Mouse (Mus musculus) gastrocnemius, adult 8-10 months (tissue): Measurements from ENCODE around the gene Esrrg. TPM values are rescaled to one million over a fixed set of nuclear protein-coding genes. Genes with fewer than 3 reads are reported as not detected.

ENCODE experiments used
- DNase-seq, 2 experiments: peaks; one replicate each; pipeline ENCODE4 v3.0.0; 2022; ENCODE audit warnings: low spot score in 2 of 2
- total RNA-seq, 4 experiments: library from RNA; stranded (reverse); gene quantifications; 2 replicates each; pipeline ENCODE4 v1.2.4; 2022

Esrrg gene
- total RNA-seq, 4 experiments from 2014 or later: 15.2 to 29.3 (median 24.2) TPM

DNA sequence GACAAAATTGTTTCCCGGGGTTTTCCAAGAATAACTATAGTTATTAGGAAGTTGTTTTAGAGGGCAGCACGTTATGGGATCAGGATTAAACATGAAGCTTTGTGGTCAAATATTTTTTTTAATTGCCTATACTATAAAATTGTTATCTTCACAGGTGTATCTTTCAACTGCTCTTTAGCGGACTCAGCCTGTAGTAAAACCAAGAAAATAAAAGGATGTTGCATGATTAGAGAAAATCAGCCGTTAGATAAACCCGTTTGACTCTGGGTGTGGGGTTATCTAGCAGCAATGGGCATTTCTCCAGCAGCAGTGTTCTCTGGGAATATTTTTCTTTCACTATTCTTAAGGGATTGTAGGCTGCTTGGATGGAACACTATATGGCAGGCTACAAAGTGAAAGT is 96.8 kb downstream of the Esrrg start:
- DNase-seq: no peak

DNA sequence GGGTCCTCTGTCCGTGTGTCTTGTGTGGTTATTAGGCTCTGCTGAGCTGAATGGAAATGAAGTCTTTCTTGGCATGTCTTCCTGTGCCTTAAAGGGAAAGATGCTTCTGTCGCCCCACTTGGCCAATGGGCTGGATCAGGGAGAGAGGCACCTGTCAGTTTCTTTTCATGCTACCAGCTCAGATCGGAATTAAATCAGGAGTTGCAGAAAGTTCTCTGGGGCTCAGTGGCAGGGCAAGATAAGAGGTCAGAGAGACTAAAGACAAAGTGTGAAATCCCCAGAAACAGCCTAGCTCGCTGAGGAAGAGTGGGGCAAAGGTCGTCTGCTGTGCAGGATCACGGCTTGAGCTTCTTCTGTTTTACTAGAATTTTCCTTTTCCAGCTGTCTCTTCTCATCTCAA is 97.5 kb downstream of the Esrrg start:
- no peak for DNase-seq

DNA sequence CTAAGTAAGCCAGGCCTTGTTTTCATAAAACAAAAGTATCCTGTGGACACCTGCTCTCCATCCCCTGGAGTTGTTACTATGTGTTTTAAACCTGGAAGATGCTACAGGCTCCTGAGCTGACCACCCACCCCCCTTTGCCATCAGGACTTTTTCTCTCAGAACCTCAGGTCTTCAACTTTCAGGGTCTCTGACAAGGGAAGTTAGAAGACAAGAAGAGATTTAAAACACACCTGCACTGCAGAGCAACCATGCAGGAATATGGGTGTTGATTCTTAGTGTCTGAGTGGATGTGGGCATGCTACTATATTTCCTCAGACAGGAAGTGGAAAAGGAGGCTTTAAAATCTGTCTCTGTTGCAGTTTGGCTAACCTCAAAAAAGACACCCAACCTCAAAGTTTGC is 98.6 kb downstream of the Esrrg start:
- DNase-seq: no peak

DNA sequence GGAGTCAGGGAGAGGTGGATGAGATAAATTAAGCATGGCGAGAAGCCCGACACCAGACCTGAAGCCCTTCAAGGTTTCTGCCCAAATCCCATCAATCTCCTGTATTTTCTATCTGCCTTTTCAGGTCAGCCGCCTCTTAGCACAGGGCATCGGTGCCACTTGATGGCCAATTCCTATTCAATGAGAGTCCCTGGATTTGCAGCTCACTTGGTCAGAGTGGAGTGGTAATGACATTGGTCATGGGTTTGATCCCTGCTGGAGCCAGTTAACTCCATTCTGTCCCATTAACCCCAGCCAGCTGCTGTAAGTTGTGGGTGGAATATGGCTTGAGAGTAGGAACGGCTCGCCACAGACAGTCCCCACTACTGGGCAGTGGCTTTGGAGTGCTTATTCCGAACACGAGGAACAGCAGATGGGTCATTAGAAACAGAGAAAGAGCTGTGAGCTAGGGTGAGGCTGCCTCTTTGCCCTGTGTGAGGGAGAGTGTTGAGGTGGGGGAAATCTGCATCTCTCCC is 101.9 kb downstream of the Esrrg start:
- no peak for DNase-seq

DNA sequence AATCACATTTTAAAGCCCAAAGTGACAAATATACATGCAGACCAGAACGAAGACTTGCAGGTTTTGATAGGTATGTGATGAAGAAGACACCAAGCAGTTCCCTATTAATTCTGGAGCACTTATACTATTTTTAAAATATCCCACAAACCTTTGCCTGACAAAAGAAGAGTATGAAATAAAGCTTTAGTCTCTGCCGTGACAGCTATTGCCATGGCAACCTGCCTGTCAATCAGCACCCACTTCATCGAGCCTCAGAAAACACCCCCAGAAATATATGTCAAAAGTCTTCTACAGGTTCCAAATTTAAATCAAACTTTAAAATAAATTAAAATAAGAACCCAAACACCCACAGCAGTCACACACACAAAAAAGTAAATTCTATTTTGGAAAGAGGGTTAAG is 112.4 kb downstream of the Esrrg start:
- DNase-seq: no peak

DNA sequence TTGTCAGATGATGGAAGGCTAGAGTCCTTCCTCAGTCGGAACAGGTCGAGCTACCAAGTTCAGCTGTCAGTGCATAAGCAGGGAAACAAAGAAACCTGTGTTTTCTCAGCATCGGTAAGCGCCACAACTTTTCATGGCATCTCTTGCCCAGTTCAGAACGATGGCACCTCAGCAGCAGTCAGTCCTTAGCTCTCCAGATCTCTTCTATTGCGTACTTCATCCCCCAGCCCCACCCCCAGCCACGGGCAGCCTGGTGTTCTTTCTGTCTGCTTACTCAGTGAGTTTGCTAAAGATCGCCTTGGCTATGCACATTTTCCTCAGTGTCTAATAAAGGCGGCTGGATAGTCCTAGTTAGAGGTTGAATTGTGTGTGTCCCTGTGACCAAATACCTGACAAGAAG is 113.4 kb downstream of the Esrrg start:
- DNase-seq: no peak

DNA sequence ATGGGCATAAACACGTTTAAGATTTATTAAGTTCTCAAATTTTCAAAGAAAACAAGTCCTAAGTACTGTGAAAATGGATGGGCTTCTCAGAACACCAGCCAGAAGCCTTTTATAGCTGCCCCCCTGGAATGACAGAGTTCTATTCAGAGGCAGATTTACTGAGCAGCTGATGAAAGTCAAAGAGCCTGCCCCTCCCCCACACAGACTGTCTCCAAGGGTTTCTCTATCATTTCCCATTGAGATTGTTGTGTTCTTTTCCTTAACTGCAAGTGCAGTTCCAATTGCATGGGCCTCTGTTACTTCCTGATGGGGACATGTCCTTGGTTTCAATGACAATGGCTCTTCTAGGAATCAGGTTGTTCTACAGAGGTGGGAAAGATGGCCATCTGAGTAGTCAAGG is 116.1 kb downstream of the Esrrg start:
- DNase-seq: no peak

DNA sequence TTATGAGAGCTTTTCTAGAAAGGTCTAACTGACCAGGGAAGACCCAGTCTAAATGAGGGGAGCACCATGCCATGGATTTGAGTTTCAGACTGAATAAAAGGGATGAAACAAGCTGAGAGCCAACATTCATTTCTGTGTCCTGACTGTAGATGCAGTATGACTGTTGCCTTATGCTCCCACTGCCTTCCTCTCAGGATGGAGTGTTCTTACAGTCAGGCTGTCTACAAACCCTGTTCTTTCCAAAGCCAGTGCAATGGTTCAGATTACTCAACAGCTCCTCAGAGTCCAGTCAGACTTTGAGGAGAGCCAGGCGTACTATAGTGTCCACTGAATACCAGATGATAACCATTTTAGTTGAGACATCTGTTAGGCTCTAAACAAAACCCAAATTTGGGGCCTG is 116.8 kb downstream of the Esrrg start:
- DNase-seq: no peak

DNA sequence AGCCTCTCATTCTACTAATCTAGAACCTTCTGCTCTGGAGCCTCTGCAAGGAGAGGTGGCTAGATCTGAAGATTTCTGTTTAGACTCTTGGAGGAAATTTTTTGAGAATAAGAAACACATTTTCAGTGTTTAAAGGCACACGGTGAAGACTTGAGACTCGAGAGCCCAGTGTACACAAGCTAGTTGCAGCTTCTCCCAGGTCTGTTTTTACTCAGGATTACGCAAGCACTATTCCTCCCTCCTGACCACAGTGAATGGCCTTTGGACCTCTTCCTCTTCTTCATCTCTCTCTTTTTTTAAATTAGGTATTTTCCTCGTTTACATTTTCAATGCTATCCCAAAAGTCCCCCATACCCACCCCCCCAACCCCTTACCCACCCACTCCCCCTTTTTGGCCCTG is 122.6 kb downstream of the Esrrg start:
- DNase-seq: no peak

DNA sequence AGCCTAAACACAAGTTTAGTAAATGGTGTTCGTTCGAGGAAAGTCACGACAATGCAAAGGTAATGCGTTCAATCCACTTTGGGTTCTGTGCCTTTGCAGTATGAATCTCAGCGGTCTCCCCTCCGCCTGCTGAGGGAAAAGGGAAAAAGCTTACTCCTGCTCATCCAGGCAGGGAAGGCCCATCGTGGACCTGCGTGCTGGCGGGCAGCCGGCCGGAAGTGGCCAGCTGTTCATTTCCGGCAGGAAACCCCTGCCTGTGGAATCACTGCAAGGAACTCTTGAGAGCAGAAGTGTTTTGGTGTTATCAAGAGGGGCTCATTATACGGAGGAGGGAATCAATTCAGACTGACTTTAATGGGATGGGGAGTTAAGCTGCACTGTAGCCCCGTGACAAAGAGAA is 127.9 kb downstream of the Esrrg start:
- no peak for DNase-seq

DNA sequence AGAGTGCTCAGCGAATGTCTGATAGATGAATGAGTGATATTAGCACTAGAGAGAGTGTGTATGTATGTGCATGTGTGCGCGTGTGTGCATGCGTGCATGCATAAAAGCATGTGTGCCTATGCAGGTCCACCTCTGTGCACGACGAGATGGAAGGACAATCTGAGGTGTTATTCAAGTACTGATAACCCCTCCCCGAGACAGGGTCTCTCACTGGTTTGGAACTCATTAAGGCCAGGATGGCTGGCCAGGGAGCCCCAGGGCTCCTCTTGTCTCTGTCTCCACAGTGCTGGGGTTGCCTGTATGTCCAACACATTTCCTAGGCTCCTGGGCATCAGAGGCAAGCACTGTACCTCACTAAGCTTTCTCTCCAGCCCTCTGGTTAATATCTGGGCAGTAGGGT is 128.7 kb downstream of the Esrrg start:
- DNase-seq: no peak

DNA sequence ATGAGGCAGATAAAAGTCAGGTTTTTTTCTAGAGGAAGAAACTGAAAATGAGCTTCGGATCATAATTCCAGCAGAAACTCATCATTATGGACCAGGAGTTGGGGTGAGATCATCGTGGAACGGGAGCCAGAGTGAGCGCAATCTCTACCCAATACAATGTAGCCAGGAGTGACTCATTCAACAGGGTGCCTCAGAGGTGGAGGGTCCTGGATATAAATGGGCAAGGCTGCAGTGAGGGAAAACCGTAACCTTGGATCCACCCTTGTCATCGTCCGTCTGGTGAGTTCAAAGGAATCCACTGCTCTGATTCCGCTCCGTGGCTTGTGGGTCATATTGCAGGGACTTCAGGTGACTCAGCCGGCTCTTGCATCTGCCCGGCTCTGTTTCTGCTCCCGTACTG is 131.9 kb downstream of the Esrrg start:
- DNase-seq: no peak

DNA sequence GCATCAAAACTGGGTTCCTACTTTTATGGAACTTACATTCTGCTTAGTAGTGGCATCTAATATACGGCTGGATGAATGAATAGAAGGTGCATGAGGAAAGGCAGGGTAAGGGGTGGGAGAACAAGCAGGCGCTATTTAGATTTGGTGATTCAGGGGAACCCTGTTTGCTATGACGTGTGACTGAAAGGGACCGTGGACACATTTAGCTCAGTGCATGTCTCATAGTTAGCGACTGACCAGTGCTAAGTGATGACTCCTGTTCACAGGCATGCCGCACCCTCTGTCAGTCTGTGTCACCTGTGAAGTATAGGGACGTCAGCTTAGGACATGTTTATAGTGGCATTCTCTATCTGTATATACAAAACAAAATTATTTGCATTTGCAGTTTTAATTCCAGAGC is 132.7 kb downstream of the Esrrg start:
- DNase-seq: no peak

DNA sequence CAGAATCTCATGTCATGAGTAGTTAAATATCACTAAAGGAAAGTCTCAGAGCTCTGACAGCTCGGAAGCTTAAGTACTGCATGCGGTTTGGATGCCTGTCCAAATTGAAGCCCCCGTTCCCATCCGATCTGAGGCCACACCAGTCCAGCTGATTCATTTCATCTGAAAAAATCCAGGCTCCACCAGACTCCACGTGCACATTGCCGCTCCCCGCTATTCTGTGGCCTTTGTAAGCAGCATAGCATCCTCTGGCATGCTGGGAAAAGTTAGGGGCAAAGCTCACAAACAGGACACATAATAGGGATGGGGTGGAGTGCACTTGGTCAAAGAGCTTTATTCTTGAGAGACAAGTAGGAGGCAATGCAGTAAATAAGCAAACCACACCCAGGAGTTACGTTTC is 133.5 kb downstream of the Esrrg start:
- no peak for DNase-seq

DNA sequence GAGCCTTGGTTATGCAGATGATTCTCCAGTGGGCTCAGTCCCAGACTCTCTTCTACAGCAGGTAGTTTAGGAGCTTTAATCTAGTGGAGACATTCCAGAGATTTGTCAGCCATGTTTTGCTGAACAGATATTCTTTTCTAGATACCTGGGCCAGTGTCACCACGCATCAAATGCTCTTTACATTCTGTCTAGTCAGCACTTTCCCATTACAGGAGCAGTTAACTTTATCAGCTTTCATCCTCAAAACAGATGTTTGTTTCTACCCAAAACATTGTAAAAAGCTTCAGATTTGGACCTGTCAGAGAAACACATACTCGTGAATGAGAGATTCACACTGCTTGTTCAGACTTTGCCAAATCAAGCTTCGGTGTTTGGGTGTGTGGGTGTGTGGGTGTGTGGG is 140.7 kb downstream of the Esrrg start:
- DNase-seq: no peak

DNA sequence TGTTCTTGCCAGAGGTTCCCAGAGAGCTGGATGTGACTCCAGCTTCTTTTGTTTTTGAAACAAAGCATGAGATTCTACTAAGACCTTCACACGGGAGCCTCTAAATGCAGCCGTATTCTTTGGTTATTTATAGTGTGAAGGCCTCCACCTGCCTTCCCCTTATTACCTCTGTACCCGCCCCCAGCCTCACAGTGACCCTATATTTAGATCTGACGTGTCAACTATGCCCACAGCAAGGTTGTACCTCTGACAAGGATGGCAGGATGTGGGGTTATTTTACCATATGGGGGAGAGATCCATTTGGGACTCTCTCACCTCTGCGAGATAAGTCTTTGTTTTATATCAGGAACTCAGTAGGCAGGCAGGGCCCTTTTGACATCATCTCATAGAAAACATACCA is 141.3 kb downstream of the Esrrg start:
- DNase-seq: no peak

DNA sequence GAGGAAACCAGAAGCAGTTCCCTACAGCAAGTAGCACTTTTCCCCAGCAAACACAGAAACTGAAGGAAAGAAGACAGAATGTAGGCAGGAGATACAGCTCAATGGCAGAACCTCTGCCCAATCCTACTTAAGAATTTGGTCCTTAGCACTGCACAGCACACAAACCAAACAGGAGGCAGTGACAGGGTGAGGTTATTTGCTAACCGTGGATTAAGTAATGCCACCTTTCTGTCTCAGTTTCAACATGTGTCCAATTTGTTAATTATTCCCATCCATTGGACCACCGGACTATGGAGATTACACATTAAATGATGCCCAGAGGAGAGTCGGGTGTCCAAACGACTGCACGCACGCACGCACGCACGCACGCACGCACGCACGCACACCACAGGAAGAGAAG is 146.9 kb downstream of the Esrrg start:
- DNase-seq: no peak

DNA sequence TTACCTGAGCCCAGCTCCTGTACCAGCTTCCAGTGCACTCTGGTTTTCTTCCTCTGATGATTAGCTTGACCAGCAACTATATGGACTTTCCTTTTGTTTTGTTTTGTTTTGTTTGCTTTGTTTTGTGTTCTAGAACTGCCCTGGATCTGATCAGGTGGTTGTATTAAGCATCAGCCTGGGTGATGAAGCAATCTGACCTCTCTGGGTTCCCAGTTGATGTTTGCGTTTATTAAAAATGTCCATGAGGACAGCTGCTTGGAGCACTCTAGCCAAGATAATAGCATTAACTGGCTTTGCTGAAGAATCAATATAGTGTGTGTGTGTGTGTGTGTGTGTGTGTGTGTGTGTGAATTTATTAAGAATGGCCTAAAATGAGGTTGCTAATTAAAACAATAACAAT is 149.4 kb downstream of the Esrrg start:
- DNase-seq: no peak

DNA sequence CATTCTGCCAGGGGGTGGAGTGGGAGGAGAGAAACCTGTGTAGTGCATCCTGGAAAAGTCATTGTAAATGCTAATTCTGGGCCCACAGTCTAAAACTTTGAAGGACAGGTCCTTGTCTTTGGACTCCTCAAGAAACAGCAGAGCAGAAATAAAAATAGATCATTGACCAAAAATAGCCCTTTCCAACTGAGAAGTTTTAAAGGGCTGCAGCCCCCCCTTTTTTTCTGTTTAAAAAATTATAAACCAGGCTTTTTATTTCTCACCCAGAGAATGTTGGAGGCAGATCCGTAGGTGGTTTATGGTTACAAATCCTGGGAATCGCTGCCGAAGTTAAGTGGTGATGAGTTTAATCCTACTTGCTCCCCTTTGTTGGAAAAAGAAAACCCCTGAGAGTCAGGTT is 150.0 kb downstream of the Esrrg start:
- no peak for DNase-seq

DNA sequence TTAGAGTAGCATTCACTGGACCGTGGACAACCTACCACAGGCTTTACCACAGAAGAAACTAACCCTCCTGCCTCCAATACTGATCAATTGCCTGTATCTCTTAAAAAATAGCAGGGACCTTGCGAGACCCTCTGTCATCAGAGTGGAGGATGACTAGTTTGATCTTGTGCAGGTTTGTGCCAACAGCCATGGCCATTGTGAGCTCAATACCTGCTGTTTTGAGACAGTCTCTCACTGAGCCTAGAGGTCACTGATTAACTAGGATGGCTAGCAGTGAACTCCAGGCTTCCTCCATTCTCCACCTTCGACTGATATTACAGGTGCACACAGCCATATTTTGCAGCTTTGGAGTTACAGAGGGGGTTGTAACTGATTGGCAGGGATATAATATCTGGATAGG is 150.9 kb downstream of the Esrrg start:
- DNase-seq: no peak

DNA sequence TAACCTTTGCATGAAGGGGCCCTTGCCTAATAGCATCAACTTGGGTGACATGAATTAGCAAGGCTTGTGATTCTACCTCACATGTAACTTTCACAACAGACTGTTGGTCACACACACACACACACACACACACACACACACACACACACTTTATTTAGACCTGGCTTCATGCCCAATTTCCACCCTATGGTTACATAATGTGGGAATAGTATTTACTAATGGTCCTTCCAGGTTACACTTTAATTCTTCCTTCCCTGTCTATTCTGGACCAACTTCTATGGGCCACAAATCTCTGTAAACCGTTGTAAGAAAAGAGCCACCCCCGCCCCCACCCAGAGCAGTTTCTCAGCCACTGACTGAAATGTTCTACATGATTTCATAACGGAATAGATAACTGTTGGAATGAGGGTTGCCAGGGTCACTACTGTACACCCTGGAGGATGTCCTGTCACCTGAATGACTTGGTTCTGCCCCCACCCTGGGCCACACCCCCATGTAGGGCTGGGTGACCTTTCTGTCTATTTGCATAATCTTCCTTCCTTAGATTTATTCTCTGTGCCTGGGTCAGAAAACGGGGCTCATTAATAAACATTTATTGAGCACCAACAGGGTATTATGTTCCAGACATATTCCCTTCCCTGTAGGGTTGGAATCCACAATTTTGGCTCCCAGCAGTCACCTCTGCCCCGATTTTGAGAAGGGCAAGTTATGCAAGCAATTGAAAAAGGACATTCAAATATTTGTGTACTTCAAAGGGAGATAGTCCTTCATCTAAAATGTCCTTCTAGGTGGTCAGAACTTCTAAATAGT is 154.3 kb downstream of the Esrrg start:
- DNase-seq: no peak

DNA sequence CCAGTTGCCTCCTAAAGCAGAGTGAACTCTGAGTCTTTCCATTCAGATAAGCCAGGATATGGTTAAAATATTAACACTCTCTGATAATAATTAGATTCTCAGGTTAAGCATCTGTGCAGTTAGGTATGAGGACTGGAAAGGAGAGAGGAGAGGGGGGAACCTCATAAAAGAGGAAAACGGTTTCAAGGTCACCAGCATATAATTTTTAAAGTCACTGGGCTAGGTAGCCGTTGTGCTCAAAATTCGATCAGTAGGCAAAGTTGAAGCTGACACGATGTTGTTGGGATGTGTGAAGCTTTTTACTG is 154.8 kb downstream of the Esrrg start:
- DNase-seq: no peak

DNA sequence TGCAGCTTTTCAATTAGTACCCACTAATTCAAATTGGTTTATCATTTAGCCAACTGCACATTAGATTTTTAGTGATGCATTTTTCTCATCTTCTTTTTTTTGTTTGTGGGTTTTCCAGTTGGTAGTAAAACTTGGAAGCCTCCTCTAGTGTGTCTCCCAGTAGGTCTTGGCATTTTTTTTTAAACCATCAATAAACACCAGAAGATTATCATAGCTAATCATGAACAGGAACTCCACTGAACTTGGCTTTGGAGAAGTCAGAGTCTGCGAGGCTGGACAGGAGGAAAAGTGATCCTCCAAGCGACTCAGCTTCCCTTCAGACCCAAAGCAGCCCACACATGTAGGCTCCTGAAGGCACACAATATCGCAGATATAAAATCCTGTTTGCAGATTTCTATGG is 155.2 kb downstream of the Esrrg start:
- no peak for DNase-seq

DNA sequence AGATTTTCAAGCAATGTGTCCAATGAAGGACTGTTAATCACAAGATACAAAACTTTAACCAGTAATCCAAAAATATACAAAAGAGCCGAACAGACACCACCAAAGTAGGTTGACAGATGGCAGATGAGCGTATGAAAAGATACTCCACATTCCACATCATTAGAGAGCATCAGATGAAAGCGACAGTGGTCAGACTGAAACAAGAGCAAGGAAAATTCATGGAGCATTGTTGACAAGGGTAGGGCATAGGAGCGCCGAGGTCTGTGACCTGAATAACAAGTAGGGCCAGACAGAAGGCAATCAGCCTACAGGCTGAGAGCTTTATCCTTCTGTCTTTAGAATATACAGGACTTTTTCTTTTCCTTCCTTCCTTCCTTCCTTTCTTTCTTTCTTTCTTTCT is 157.0 kb downstream of the Esrrg start:
- DNase-seq: no peak
